Comparison of ENCODE assay signal across 24 mouse cellular contexts in the genomic region with DNA sequence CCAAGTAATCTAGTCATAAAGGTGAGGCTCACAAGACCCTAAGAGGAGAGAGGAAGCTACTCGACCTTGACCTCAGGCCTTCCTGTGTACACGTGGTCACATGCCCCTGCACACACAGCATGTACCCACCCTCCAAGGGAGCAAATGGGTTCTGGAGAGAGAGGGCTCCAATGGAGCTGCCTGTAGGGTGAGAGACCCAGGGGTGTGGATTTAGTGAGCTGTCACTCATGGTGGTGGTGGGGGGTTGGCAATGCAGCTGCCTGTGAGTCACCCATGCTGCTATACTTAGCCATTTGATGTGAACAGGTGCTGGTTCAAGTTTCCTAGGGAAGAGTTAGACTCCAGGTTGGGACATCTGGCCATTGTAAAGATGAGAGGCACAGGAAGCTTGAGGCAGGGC. TPM values are rescaled to one million over a fixed set of nuclear protein-coding genes. Genes with fewer than 3 reads are reported as not detected.
DNase-seq lines count a peak whose midpoint lies in the region; ATAC-seq lines count a peak whose summit lies in the region.
"Had no signal": no experiment of that assay in that cellular context is flagged by ENCODE, and none has a peak within 500 bp of the region (broad histone marks: within the 10 kb centered on the region; RNA-seq: fewer than 3 reads in every experiment).

No protein-coding gene starts in this region.

- WGBS in lung, embryonic 16.5 days: 29% methylated on average over 2 of the region's 2 CpGs

- no peak overlapping the region for H3K27ac ChIP-seq in lung, embryonic 16.5 days (ENCODE audit: low read length)
- H3K27ac ChIP-seq: kidney, postnatal 0 days; liver, embryonic 12.5 days; macrophage; midbrain, embryonic 13.5 days; stomach, embryonic 15.5 days had no signal

- H3K4me3 ChIP-seq in lung, embryonic 16.5 days (ENCODE audit: low read length): no peak overlapping the region
- H3K4me3 ChIP-seq: liver, embryonic 12.5 days; midbrain, embryonic 13.5 days; stomach, embryonic 15.5 days had no signal

- no peak for DNase-seq in lung, postnatal 10 days
- DNase-seq in R1 (ENCODE audit: low read depth, low spot score): peak; percentile 79
- DNase-seq in thymus, adult 18-20 months: peak; percentile 28 to 72
- DNase-seq in thymus, postnatal 4 days: peak; percentile 66
- no peak for DNase-seq in neural tube, embryonic 10.5 days (ENCODE audit: extremely low spot score, low spot score)
- no peak for DNase-seq in left cerebral cortex, postnatal 36 days (ENCODE audit: low spot score in 2 of 2)
- DNase-seq in kidney, postnatal 14 days: no peak
- DNase-seq: adrenal gland, adult 8-10 months; cerebellum, adult 9-11 months; heart, adult 11 months; kidney, adult 11 months; left cerebral cortex, postnatal 4 days; lung, adult 2 months had no signal

- H3K36me3 ChIP-seq in lung, embryonic 16.5 days (ENCODE audit: control insufficient read depth, insufficient read depth, low read length): no peaks in the 10 kb centered on the region
- H3K36me3 ChIP-seq: liver, embryonic 12.5 days; midbrain, embryonic 13.5 days; stomach, embryonic 15.5 days had no signal

- peak; percentile 31; the same call in 1 of the 2 replicates for ATAC-seq in lung, embryonic 16.5 days (ENCODE audit: low read depth)
- ATAC-seq: CD4-positive, CD25-positive, alpha-beta regulatory T cell, adult 4 months; liver, embryonic 12.5 days; midbrain, embryonic 13.5 days had no signal

- H3K4me2 ChIP-seq in lung, embryonic 16.5 days (ENCODE audit: low read depth, low read length): no peak overlapping the region
- H3K4me2 ChIP-seq: liver, embryonic 12.5 days; midbrain, embryonic 13.5 days; stomach, embryonic 15.5 days had no signal

- intact Hi-C loops in left cerebral cortex, postnatal 36 days (cut with DNase I): no loop called here

- H3K9ac ChIP-seq in lung, embryonic 16.5 days (ENCODE audit: low read length): no peak overlapping the region
- H3K9ac ChIP-seq: liver, embryonic 12.5 days; midbrain, embryonic 13.5 days; stomach, embryonic 15.5 days had no signal

- H3K27me3 ChIP-seq in lung, embryonic 16.5 days (ENCODE audit: control insufficient read depth, insufficient read depth, low read depth, low read length): no peaks in the 10 kb centered on the region
- H3K27me3 ChIP-seq: stomach, embryonic 15.5 days had no signal

- H3K9me3 ChIP-seq in lung, embryonic 16.5 days (ENCODE audit: control insufficient read depth, low read length): no peaks in the 10 kb centered on the region
- H3K9me3 ChIP-seq: liver, embryonic 12.5 days; midbrain, embryonic 13.5 days; stomach, embryonic 15.5 days had no signal

- H3K4me1 ChIP-seq in lung, embryonic 16.5 days (replicated peaks; ENCODE audit: control insufficient read depth, insufficient read depth, low read length): peaks cover under 1% of the 10 kb centered on the region; the same call in 1 of the 2 replicates
- H3K4me1 ChIP-seq: liver, embryonic 12.5 days; midbrain, embryonic 13.5 days; stomach, embryonic 15.5 days had no signal

RNA-seq across cellular contexts. Expression of a gene that starts 6.3 kb away (rescaled TPM):
- polyA plus RNA-seq in lung, embryonic 16.5 days (2015; fragmentation: Nextera tagmentation; extraction: Ambion mirVana): 3.4 and 4.6 TPM in 2 replicates
- 1 to 10 TPM in 1 of 2 experiments, under 1 TPM in 1; 0.29 to 1.4 TPM for total RNA-seq in left cerebral cortex, postnatal 36 days (2021)

RNA-seq across cellular contexts. Expression of a gene that starts 41.4 kb away (rescaled TPM):
- 4.3 and 4.7 TPM in 2 replicates for polyA plus RNA-seq in lung, embryonic 16.5 days (2015; fragmentation: Nextera tagmentation; extraction: Ambion mirVana)
- total RNA-seq in left cerebral cortex, postnatal 36 days (2021): 1 to 10 TPM; 1.2 to 1.4 TPM

RNA-seq across cellular contexts. Expression of a gene that starts 45.4 kb away (rescaled TPM):
- polyA plus RNA-seq in lung, embryonic 16.5 days (2015; fragmentation: Nextera tagmentation; extraction: Ambion mirVana): 104 and 106 TPM in 2 replicates
- 10 to 100 TPM; 35.7 to 35.9 TPM for total RNA-seq in left cerebral cortex, postnatal 36 days (2021)

RNA-seq across cellular contexts. Expression of a gene that starts 45.9 kb away (rescaled TPM):
- polyA plus RNA-seq in lung, embryonic 16.5 days (2015; fragmentation: Nextera tagmentation; extraction: Ambion mirVana): 0.65 and 1.0 TPM in 2 replicates
- total RNA-seq in left cerebral cortex, postnatal 36 days (2021): under 1 TPM; 0.37 to 0.93 TPM
- polyA plus RNA-seq: CD4-positive, CD25-positive, alpha-beta regulatory T cell, adult 4 months; forebrain, embryonic 11.5 days; hindbrain, embryonic 11.5 days; macrophage; neural tube, embryonic 14.5 days; spleen, adult 2 months had no signal

Comparison
In these comparisons a context has a peak if more than half of its experiments do, and no peak if none do; other contexts are left out.
1. DNase-seq: peak in R1 (single experiment), thymus, adult 18-20 months (2 of 2) and thymus, postnatal 4 days (single experiment); none in lung, postnatal 10 days (single experiment), neural tube, embryonic 10.5 days (single experiment), left cerebral cortex, postnatal 36 days (0 of 2) and kidney, postnatal 14 days (single experiment).